Mouse (Mus musculus): ENCODE results near the gene Bahcc1.
A peak's percentile ranks its signal among the peaks of the same experiment; 100 is the strongest.

The Bahcc1 gene

DNA sequence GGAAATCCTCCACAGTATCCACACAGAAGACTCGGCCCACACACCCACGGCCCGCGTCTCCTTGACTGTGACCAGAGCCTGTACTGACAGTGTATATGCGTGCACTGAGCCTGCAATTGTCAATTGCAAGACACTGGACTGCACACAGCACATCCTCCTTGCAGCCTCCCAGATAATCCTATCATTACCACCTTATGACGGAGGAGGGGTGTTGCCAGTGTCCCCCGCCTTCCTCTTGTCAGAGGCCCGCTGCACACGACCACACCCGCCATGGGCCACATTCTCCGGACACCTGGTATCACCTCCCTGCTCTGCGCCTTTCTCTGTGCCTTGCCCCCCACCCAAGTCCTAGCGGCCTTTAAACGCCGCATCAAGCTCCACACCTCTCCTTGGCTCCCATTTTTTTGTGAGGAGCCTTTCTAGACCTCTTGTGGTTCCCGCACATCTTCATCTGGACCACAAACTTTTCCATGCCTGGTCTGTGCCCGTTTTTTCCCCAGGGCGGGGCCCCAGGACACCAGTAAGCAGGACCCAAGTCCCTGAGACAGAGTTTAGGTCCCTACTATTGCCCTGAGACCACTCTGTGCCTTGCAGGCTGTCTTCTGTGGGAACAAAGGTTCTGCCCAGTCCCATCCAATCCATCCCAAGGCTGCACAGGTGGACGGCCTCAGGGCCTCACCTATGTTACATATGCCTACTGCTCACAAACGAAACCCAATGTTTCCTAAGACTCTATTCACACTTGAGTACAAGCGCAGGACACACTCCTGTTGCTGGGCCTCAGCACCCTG, 71.0 kb downstream of the Bahcc1 start:
- no peak for DNase-seq

DNA sequence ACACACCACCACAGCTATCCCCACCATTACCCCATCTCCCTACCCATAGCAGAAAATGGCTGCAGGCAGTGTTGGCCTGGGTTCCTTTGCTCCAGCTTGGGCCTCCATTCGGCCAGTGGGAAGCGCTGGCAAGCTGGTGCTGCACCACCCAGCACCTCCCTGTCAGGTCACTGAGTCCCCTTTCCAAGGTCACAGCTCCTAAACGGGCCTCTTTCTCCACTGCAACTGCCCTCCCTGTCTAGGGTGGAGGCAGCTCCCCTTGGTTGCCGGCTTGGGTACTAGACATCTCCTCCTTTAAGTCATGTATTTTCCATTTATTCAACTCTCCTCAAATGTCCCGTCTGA, 71.6 kb downstream of the Bahcc1 start:
- DNase-seq = no peak

DNA sequence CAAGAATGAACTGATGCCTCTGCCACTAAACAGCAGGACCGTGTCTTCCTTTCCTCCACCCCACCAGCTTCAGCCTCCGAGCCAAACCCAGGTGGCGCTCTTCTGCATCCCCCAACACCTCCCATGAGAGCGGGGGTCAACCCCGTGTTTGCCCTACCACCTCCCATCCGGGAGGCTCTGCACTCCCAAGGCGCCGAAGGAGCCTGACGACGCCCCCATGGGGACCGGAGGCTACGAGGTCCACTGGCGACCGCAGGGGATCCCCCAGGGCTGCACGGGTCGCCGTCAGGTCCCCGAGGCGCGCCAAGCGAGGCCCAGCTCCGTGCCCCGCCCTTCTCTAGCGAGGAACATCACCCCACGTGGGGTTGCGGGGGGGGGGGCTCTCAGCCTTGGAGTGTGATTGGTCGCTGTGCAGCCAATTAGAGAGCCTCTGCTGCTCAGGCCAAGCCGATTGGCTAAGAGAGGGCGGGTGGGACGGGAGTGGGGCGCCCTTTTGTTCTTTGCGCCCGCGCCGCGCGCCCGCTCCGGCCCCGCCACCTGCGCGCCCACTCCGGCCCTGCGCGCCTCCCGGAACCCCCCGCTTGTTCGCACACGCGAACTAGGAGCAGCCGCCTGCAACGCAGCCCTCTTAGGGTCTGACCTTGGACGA, 72.3 kb downstream of the Bahcc1 start:
- DNase-seq = peak; percentile 92

DNA sequence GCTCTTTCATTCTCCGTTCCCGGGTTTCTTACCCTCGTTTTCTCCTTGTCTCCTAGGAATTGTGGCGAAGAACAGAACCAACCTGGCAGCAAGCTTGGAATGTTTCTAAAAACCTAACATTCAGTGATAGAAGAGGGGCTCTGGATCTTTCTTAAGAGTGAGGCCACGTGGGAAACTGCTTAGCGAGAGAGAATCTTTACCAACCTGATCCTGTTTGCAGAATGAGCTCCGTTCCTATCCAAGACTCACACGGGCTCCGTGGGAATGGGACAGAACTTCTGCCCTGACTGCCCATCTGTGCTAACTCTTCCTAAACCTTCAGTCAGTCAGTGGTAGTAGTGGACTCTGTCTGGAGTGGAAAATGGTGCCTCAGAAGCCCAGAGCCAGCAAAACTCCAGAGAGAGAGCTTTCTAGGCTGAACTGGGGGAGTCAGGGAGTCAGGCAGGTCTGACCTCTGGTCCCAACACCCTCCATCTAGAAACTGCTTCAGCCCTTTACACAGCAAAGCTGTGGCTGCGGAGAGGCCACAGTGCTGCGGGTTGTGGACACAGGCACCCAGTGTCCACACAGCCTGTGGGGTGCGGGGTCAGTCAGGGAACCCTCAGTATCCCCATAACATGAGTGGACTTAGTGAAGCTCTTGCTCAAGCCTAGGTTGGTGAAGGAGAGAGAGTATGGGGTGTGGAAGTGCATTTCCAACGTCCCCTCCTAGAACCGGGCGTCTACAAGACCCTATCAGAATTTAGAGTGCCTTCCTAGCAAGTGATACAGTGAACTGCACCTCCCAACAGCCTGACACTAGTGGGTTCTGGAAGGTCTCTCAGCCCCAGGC, 73.0 kb downstream of the Bahcc1 start:
- DNase-seq = no peak

DNA sequence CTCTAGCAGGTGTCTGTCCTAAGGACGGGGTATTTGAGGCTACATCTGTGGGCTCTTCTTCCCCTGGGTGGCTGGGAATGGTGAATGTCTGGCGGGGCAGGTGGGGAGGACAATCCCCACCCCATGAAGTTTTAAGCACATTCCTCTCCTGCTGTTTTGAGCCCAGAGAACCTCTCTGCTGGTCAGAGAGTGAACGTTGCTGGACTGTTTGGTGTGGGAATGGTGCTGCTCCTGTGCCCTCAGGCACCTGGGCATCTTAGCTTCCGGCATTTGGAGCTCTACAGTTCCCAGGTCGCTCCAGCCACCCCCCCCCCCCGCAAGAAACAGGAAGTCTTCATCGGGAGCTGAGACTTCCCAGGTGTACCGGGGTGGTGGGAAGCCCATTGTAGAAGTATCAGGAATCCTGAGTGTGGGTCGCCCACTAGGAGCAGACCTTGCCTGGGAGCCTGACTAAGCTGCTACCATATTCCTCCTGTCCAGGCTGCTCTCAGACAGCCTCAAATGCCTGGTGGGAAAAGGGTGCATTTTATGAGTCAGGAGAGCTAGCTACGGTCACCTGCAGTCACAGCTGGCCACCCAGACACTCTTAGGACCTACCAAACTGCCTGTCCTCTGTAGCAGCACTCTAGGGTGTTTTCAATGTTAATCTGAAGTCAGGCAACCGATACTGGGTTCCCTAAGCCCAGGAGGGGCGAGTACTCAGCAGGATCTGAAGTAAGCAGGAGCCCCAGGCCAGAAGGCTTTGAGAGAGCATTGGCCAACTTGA, 73.8 kb downstream of the Bahcc1 start:
- DNase-seq = no peak

DNA sequence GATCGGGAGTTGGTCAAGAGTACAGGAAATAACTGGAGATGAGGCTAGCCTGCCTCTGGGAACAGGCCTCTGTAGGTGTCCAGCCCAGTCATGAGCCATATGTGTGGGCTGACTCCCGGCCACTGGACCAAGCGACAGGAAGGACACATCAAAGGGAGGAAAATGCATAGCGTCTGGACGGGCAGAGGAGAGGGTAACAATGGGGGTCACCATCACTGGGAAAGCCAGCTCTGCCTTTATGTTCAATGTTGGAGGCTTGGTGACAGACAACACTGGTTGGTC, 74.3 kb downstream of the Bahcc1 start:
- no peak for DNase-seq

DNA sequence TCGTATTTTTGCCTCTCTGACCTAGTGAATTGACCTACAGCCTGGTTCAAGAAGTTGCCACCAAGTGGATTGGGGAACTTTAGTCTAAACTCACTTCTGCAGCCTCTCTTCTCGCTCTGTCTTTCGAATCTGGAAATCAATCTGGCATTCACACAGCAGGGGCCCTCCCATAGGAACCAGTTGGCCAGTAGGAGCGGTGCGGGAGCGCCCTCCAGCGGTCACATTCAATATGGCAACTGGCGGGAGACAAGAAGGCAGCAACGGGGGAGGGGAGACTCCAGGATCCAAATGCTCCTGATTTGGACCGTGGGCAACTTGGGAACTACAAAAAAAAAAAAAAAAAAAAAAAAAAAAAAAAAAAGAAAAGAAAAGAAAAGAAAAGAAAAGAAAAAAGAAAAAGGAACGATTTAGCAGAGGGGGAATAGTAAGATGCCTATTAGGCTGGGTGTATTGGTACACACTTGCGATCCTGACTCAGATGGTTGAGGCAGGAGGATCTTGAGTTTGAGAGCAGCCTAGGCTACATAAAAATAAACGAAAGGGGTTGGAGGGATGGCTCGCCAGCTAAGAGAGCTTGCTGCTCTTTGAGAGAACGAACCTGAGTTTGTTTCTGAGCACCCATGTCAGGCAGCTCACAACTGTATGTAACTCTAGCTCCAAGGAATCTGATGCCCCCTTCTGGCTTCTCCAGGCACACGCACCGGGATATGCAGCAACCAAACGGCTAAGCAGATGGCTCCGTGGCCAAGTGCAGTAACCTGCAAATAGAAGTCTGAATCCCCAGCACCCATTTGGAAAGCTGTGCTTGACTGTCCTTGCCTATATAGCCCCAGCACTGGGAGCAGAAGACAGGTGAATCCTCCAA, 75.1 kb downstream of the Bahcc1 start:
- DNase-seq = peak; percentile 98

DNA sequence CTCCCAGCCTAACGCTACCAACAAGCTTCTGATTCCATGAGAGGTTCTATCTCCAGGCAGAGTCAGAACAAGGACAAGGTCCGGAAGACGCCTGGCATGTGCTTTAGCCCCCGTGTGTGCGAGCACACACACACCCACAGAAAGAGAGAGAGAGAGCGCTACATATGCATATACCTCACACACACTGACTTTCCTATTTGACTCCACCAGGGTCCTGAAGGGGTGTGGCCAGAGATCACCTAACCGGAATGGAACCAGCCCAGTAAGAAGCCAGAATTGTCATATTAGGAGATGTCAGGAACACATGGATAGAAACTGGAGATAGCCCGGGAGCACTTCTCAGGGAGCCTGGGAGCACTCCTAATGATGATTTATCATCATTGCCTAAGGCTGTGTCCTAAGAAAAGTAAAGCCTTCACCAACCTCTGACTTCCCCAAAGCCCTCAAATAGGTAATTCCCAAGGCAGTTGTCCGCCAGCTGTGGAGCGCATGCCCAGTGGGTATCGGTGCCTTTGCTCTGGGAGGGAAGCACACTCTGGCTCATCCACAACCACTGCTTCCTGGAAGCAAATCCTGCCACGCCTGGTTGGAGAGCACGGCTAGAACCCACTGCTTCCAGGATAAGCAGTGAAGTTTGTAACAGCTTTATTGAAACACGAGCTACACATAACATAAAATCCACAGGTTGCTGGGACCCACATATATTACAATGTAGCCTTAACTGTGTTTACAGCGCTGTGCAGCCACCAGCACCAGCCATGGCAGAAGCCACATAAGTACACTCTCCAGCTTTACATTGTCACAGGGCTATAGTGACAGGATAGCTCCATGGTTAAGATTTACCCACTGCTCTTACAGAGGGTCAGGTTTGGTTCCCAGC, 75.9 kb downstream of the Bahcc1 start:
- DNase-seq = no peak

DNA sequence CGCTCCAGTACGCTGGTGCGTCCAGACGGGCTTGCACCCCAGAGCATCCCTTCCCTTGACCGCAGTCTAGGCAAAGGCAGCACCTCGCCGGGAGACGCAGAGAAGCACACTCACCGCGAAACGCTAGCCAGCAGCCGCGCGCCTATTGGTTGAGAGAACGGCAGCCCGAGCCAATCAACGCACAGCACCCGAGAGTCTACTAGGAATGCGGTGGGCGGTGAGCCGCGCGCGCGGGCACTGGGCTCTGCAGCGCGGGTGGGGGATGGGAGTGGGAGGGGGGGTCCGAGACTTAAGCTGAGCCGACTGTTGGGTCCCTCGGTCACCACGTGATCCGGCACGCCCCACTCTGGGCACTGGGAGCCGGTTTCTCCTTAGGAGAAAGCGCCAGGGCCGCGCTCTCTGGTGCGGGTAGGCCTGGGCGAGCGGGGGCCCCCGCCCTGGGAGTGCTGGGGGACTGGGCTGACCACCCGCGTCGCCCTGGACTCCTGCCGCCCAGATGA, 78.1 kb downstream of the Bahcc1 start:
- DNase-seq = peak; percentile 95

DNA sequence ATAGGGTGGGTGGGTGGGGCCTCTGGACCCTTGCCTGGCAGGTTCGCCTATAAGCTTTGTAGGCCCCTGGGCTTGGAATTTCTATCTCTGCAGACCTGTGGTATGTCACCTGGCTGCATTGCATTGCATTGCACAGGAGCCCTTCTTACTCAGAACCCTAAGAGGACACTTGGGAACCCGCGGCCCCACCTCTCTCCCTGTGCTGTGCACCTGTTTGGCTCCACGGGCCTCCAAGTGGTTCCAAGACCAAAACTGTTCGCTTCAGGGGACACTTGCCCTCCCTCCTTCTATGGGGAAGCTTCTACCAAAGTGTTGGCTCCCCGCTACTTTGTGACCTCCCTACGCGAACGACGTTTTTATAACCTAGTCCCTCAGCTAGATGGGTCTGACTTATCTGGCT, 78.8 kb downstream of the Bahcc1 start:
- peak; percentile 71 for DNase-seq

DNA sequence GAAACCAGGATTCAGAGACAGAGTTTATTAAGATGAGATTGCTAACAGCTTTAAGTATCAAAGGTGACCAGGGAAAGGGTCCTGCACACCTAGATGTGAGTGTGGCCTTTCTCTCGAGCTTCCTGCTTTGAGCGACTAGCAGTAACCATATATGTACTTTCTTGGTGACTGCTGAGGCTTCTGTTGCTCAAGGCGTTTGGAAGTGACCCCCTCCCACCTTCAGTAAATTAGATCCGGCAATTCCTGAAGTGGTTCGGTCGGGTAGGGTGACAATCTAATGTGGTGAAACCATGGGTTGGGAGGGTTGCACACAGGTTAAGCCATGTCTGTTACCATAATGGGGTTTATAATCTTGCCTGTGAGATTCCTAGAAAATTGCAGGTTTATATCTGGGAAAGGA, 79.3 kb downstream of the Bahcc1 start:
- DNase-seq = no peak

DNA sequence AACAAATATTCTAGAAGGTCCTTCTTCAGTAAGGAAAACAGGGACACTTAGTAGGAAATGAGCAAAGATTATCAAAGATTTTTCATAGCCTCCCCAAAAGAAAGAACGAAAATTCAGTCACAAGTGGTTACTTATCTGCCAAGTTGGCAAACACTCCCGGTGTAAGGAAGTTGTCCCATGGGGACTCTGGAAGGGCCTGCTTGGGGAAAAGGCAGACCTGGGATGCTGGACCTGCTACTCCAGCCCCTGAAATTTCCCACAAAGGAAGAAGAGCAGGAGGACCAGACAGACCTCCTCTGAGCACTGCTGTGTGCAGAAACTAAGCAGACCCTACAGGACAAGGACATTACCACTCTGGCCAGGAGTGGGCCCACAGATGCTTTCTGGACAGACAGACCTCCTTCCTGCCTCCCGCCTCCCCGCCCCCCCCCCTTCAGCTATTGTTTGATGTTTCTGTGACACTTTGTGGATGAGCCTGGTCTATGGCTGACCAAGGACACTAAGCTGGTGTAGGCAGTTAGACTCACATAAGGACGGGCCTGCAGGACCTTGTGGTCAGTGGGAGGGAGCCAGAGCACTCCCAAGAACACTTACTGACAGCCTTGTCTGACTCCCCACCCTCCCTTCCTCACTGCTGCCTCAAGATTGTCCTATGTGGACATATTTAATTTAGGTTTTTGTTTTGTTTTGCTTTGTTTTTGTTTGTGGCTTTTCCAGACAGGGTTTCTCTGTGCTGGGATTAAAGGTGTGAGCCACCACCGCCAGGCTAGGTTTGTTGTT, 81.3 kb downstream of the Bahcc1 start:
- DNase-seq = no peak

DNA sequence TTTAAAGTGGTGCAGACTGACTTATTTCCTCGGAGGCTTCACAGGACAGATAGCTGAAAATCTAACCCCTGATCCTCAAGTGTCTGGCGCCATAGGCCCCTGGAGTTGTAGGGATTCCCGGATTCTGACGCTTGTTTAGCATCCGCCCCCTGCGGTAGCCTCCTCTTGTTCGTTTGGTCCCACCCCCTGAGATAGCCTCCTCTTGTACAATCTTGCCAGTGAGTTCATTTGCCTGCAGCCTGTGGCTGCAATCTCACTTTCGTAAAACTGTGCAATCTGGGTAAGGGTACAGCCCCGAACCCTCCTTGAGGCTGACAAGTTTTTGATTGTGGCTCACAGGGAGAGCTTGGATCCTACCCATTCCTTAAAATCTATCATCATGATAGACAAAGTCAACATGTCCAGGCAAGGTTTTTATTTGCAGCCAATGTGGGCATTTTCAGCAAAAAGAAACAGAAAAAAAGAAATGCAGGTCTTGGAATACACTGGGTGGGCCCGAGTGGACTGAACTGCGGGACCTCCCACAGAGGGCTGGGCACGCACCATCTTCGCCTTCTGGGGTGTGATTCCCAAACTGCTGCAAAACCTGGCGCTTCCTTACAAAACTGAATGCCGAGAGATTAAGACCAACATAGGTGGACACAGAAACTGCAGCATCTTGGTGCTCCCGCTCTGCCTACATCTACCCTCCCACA, 82.1 kb downstream of the Bahcc1 start:
- DNase-seq = no peak

DNA sequence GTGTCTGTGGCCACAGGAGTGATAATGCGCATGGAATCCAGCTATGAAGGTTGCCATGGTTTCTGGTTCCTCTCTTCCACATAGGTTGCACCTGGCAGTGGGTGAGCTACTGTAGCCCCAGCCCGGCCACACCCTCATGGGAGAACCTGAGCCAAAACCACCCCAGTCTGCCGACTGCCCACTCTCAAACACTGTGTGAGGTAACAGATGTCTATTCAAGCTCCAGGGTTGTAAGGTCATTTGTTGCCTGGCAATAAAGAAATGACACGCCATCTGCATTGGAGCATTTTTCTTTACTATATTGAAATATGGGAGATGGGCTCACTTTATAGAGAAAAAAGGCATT, 82.6 kb downstream of the Bahcc1 start:
- no peak for DNase-seq

DNA sequence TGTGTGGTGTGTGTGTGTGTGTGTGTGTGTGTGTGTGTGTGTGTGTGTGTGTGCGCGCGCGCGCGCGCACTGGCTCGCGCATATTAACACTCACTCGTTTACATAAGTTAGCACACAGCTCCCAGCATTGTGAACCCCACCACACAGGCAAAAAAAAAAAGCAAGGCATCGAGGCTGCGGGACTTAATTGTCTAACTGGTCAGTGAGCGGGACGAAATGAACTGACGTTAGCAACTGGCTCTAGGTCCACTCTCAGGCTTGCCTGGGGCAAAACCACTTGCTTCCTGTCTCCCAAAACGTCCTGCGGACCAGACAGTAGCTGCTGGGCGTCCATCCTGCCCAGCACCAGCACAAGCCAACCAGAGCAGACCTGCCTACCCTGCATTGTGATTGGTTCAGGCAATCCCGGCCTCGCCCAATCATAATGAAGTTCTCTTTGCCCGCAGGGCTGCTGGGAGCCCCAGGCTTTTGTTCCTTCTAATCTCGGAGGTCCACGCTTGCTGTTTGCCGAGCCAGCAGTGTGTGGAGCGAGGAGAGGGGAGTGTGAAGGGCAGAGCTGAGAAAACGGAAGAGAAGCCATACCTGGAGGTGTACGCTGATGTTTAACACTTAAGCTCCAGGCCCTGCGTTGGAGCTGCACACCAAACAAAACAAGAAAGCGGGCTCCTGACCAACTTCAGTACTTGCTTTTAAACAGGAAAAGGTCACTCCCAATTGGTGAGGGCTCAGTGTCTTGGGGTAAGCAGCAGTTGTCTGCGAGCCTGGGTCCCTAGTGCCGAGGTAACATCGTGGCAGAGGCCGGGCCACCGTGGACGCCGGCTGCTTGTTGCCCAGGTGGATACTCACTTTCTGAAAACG, 83.3 kb downstream of the Bahcc1 start:
- peak; percentile 96 for DNase-seq

DNA sequence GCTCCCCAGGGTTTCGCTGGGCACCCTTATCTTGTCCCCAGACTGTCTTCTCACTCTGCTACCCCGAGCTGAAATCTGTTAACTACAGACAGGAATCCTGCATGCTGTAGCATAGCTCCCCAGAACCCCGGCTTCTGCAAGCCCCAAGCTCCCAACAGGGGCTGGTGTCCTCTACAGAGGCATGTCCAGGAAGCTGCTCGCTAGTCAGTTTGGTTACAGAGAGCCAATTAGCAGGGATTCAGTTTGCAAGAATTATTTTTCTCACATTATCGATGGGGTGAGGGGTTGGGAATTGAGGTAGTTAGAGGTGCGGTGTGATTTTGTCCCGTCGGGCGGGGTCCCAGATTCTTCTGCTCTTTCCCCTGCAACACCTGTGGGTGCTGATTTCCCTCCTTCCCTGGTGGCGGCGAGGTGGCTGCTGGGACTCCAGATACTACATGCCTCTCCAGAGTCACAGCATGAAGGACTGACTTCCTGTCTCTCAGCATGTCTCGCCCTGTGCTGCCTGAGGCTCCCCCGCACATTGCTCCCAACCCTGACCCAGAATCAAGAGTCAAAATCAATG, 84.0 kb downstream of the Bahcc1 start:
- DNase-seq = peak; percentile 49

DNA sequence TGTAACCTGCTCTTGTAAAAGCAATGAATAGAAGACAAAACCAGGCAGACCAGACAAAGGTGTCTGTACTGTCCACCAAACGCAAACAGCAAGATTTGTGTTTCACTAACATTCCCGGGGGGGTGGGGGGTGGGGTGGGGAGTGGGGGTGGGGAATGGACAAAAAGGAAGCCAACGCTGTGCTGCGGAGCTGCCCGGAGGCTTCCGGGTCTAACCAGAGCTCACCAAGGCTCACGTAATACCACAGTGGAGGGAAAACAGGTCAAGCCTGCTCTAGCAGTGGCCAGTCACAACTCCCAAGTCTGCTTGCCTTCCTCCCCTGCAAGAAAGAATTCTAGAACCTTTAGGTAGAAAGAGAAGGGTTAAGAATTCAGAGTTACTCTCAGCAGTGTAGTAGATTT, 84.7 kb downstream of the Bahcc1 start:
- DNase-seq = no peak

DNA sequence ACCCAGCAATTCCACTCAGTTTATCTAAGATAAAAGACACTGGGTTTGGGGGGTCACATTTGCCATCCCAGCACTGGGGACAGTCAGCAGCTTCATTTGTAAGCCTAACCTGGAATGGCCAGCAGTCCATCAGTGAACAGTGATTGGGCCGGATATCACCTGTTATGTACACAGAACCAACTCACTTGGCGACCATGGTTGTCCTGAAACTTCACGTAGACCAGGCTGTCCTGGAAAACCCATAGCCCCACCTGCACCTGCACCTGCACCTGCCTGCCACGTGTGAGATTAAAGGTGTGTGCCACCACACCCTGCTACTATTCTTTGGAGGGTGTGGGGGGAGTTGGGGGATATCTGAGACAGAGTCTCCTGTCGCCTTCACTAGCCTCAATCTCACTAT, 86.6 kb downstream of the Bahcc1 start:
- DNase-seq = no peak
